Mouse (Mus musculus): ENCODE measurements around the gene Fitm2. TPM values are rescaled to one million over a fixed set of nuclear protein-coding genes. Genes with fewer than 3 reads are reported as not detected.
"Not testable (repeated sequence)": the region's sequence is repeated elsewhere in the genome, so short reads cannot be mapped to it uniquely, and the experiment has no call there.

The Fitm2 gene
- polyA plus RNA-seq, 1 experiment: 10.5 TPM

GRCm38 (mm10) chr2:163464562-163464961, 7.9 kb downstream of the Fitm2 start:
- no peak for TF ChIP-seq CTCF (IDR thresholded peaks at IDR 0.05; ENCODE audit: borderline replicate concordance, insufficient read depth, low read length)
- TF ChIP-seq POLR2A (IDR thresholded peaks at IDR 0.05; ENCODE audit: low read depth, low read length): no peak
- 0 out of 2 replicates have a peak, but pooled peaks cover 4% of the 10 kb centered on the region for H3K4me1 ChIP-seq (ENCODE audit: control insufficient read depth, insufficient read depth, low read length)
- no peak overlapping the region for H3K4me3 ChIP-seq (ENCODE audit: insufficient read depth, low read length)
- no peak overlapping the region for H3K27ac ChIP-seq (ENCODE audit: insufficient read depth, low read length)

GRCm38 (mm10) chr2:163463998-163464397, 8.4 kb downstream of the Fitm2 start:
- Histone ChIP-seq H3K4me1 (ENCODE audit: control insufficient read depth, insufficient read depth, low read length) (0 out of 2 replicates have a peak, but pooled peaks cover 4% of the 10 kb centered on the region), H3K27ac (ENCODE audit: insufficient read depth, low read length) (no peak overlapping the region), H3K4me3 (ENCODE audit: insufficient read depth, low read length) (no peak overlapping the region)
- TF ChIP-seq POLR2A (IDR thresholded peaks at IDR 0.05; ENCODE audit: low read depth, low read length): no peak
- no peak for TF ChIP-seq CTCF (IDR thresholded peaks at IDR 0.05; ENCODE audit: borderline replicate concordance, insufficient read depth, low read length)

- Histone ChIP-seq H3K4me3 (ENCODE audit: insufficient read depth, low read length) (no peak overlapping the region), H3K27ac (ENCODE audit: insufficient read depth, low read length) (no peak overlapping the region), H3K4me1 (ENCODE audit: control insufficient read depth, insufficient read depth, low read length) (0 out of 2 replicates have a peak, but pooled peaks cover 4% of the 10 kb centered on the region)
- no peak for TF ChIP-seq CTCF (IDR thresholded peaks at IDR 0.05; ENCODE audit: borderline replicate concordance, insufficient read depth, low read length)
- no peak for TF ChIP-seq POLR2A (IDR thresholded peaks at IDR 0.05; ENCODE audit: low read depth, low read length)
These were observed 9.1 kb downstream of the Fitm2 start for GRCm38 (mm10) chr2:163463251-163463769.

GRCm38 (mm10) chr2:163462801-163463200, 9.6 kb downstream of the Fitm2 start:
- H3K4me3 ChIP-seq (ENCODE audit: insufficient read depth, low read length): no peak overlapping the region
- TF ChIP-seq CTCF (IDR thresholded peaks at IDR 0.05; ENCODE audit: borderline replicate concordance, insufficient read depth, low read length) (no peak), POLR2A (IDR thresholded peaks at IDR 0.05; ENCODE audit: low read depth, low read length) (no peak)
- H3K27ac ChIP-seq (ENCODE audit: insufficient read depth, low read length): no peak overlapping the region
- 0 out of 2 replicates have a peak, but pooled peaks cover 4% of the 10 kb centered on the region for H3K4me1 ChIP-seq (ENCODE audit: control insufficient read depth, insufficient read depth, low read length)

GRCm38 (mm10) chr2:163462386-163462785, 10.0 kb downstream of the Fitm2 start:
- Histone ChIP-seq H3K4me3 (ENCODE audit: insufficient read depth, low read length) (no peak overlapping the region), H3K27ac (ENCODE audit: insufficient read depth, low read length) (no peak overlapping the region), H3K4me1 (ENCODE audit: control insufficient read depth, insufficient read depth, low read length) (0 out of 2 replicates have a peak, but pooled peaks cover 4% of the 10 kb centered on the region)
- TF ChIP-seq POLR2A (IDR thresholded peaks at IDR 0.05; ENCODE audit: low read depth, low read length): no peak
- TF ChIP-seq CTCF (IDR thresholded peaks at IDR 0.05; ENCODE audit: borderline replicate concordance, insufficient read depth, low read length): no peak

- H3K27ac ChIP-seq (ENCODE audit: insufficient read depth, low read length); H3K4me3 ChIP-seq (ENCODE audit: insufficient read depth, low read length); H3K4me1 ChIP-seq (ENCODE audit: control insufficient read depth, insufficient read depth, low read length): not testable (repeated sequence)
These were observed 11.1 kb downstream of the Fitm2 start for GRCm38 (mm10) chr2:163461307-163461706.

GRCm38 (mm10) chr2:163460622-163461021, 11.8 kb downstream of the Fitm2 start:
- 0 out of 2 replicates have a peak, but pooled peaks cover 4% of the 10 kb centered on the region for H3K4me1 ChIP-seq (ENCODE audit: control insufficient read depth, insufficient read depth, low read length)
- H3K4me3 ChIP-seq (ENCODE audit: insufficient read depth, low read length): no peak overlapping the region
- no peak overlapping the region for H3K27ac ChIP-seq (ENCODE audit: insufficient read depth, low read length)
- TF ChIP-seq POLR2A (IDR thresholded peaks at IDR 0.05; ENCODE audit: low read depth, low read length) (no peak), CTCF (IDR thresholded peaks at IDR 0.05; ENCODE audit: borderline replicate concordance, insufficient read depth, low read length) (no peak)

- H3K4me3 ChIP-seq (ENCODE audit: insufficient read depth, low read length): no peak overlapping the region
- no peak for TF ChIP-seq CTCF (IDR thresholded peaks at IDR 0.05; ENCODE audit: borderline replicate concordance, insufficient read depth, low read length)
- no peak for TF ChIP-seq POLR2A (IDR thresholded peaks at IDR 0.05; ENCODE audit: low read depth, low read length)
- H3K27ac ChIP-seq (ENCODE audit: insufficient read depth, low read length): no peak overlapping the region
- 0 out of 2 replicates have a peak, but pooled peaks cover 2% of the 10 kb centered on the region for H3K4me1 ChIP-seq (ENCODE audit: control insufficient read depth, insufficient read depth, low read length)
These were observed 13.0 kb downstream of the Fitm2 start for GRCm38 (mm10) chr2:163459380-163459779.

GRCm38 (mm10) chr2:163458539-163459265, 13.7 kb downstream of the Fitm2 start:
- TF ChIP-seq CTCF (IDR thresholded peaks at IDR 0.05; ENCODE audit: borderline replicate concordance, insufficient read depth, low read length) (no peak), POLR2A (IDR thresholded peaks at IDR 0.05; ENCODE audit: low read depth, low read length) (no peak)
- Histone ChIP-seq H3K4me1 (ENCODE audit: control insufficient read depth, insufficient read depth, low read length) (no peaks in the 10 kb centered on the region), H3K4me3 (ENCODE audit: insufficient read depth, low read length) (no peak overlapping the region), H3K27ac (ENCODE audit: insufficient read depth, low read length) (no peak overlapping the region)

- Histone ChIP-seq H3K27ac (ENCODE audit: insufficient read depth, low read length) (no peak overlapping the region), H3K4me1 (ENCODE audit: control insufficient read depth, insufficient read depth, low read length) (no peaks in the 10 kb centered on the region), H3K4me3 (ENCODE audit: insufficient read depth, low read length) (no peak overlapping the region)
- TF ChIP-seq CTCF (IDR thresholded peaks at IDR 0.05; ENCODE audit: borderline replicate concordance, insufficient read depth, low read length): no peak
- no peak for TF ChIP-seq POLR2A (IDR thresholded peaks at IDR 0.05; ENCODE audit: low read depth, low read length)
These were observed 19.1 kb downstream of the Fitm2 start for GRCm38 (mm10) chr2:163453378-163453777.

Data from embryonic fibroblast, embryonic 13.5 days (primary cell).